Mouse (Mus musculus) midbrain, embryonic 12.5 days (tissue): ENCODE results near the gene Kcnh4. TPM values are rescaled to one million over a fixed set of nuclear protein-coding genes. Genes with fewer than 3 reads are reported as not detected.
A peak's percentile ranks its signal among the peaks of the same experiment; 100 is the strongest.

Source experiments
- ATAC-seq: fragments of 200-750 bp; cut with Nextera tagmentation; 2 replicates; pipeline ENCODE4 v1.8.0; 2017; ENCODE audit warnings: low read depth, moderate TSS enrichment, moderate library complexity; ENCODE audit not compliant: low FRiP score
- H3K27ac ChIP-seq: fragments of 300-500 bp; sonication (generic); replicated peaks from 2 replicates; pipeline ENCODE4 v1.5.1; 2016; ENCODE audit warnings: mild to moderate bottlenecking
- H3K27me3 ChIP-seq: fragments of 300-500 bp; sonication (generic); 2 replicates; pipeline ENCODE4 v1.6.1; 2016; ENCODE audit warnings: mild to moderate bottlenecking
- H3K36me3 ChIP-seq: fragments of 300-500 bp; sonication (generic); 2 replicates; pipeline ENCODE4 v1.6.1; 2016
- H3K4me1 ChIP-seq: fragments of 300-500 bp; sonication (generic); 2 replicates; pipeline ENCODE4 v1.6.1; 2016
- H3K4me2 ChIP-seq: fragments of 300-500 bp; sonication (generic); replicated peaks from 2 replicates; pipeline ENCODE4 v1.6.1; 2016; ENCODE audit warnings: mild to moderate bottlenecking, moderate library complexity
- H3K4me3 ChIP-seq: fragments of 300-500 bp; sonication (generic); 2 replicates; pipeline ENCODE4 v1.5.1; 2016; ENCODE audit warnings: mild to moderate bottlenecking
- H3K9ac ChIP-seq: fragments of 300-500 bp; sonication (generic); replicated peaks from 2 replicates; pipeline ENCODE4 v1.6.1; 2016; ENCODE audit warnings: mild to moderate bottlenecking, moderate library complexity
- H3K9me3 ChIP-seq: fragments of 300-500 bp; sonication (generic); 2 replicates; pipeline ENCODE4 v1.6.1; 2016; ENCODE audit warnings: mild to moderate bottlenecking
- WGBS: fragments of 180-500 bp; shearing (Covaris S2); methylation state at CpG from one replicate; pipeline ENCODE4 v1.1.7; 2016; 5-methylcytosine and 5-hydroxymethylcytosine counted together
- polyA plus RNA-seq: library from polyadenylated mRNA; unstranded; fragments of >200 nt; fragmentation: Nextera tagmentation; extraction: Ambion mirVana; gene quantifications from 2 replicates; pipeline ENCODE4 v1.2.1, GENCODE M21; 2016

The Kcnh4 gene
- polyA plus RNA-seq, 1 experiment from 2014 or later, result 6.1 TPM

- Histone ChIP-seq H3K9me3 (no peaks in the 10 kb centered on the region), H3K27ac (peak within 1 kb of the TSS; percentile 40; the same call in 1 of the 2 replicates), H3K36me3 (peaks cover 54% of the 10 kb centered on the region), H3K4me2 (peak within 1 kb of the TSS; percentile 75), H3K27me3 (0 out of 2 replicates have a peak, but pooled peaks cover 3% of the 10 kb centered on the region), H3K4me3 (peak within 1 kb of the TSS; percentile 97; the same call in 1 of the 2 replicates), H3K4me1 (peaks cover 36% of the 10 kb centered on the region), H3K9ac (peak within 1 kb of the TSS; percentile 52)
- WGBS, result 3% methylated on average over 38 of the region's 38 CpGs
- no peak for ATAC-seq
These were observed 45.8 kb downstream of the Kcnh4 start, which contains the start of gene Hspb9 for GRCm38 (mm10) chr11:100713735-100714533. Hspb9 (plus strand) TSS chr11:100713850.

GRCm38 (mm10) chr11:100713174-100713573 lies 46.6 kb downstream of the Kcnh4 start:
- no peak for ATAC-seq

GRCm38 (mm10) chr11:100711783-100712615 lies 47.7 kb downstream of the Kcnh4 start, which contains the start of gene Kat2a:
Kat2a (minus strand) TSS chr11:100712465.
- Histone ChIP-seq H3K9ac (peak within 1 kb of the TSS; percentile 95), H3K4me2 (peak within 1 kb of the TSS; percentile 75), H3K4me3 (peak within 1 kb of the TSS; percentile 97), H3K27ac (peak within 1 kb of the TSS; percentile 81), H3K27me3 (0 out of 2 replicates have a peak, but pooled peaks cover 3% of the 10 kb centered on the region), H3K9me3 (no peaks in the 10 kb centered on the region), H3K4me1 (peaks cover 36% of the 10 kb centered on the region), H3K36me3 (peaks cover 55% of the 10 kb centered on the region)
- WGBS, result 2% methylated on average over 48 of the region's 48 CpGs
- peak; percentile 87 for ATAC-seq

More at GRCm38 (mm10) chr11:100713174-100713573, 46.6 kb downstream of the Kcnh4 start:
- H3K27me3 ChIP-seq, result 0 out of 2 replicates have a peak, but pooled peaks cover 3% of the 10 kb centered on the region
- H3K4me2 ChIP-seq, result peak overlapping the region; percentile 41
- no peaks in the 10 kb centered on the region for H3K9me3 ChIP-seq
- H3K4me1 ChIP-seq, result peaks cover 36% of the 10 kb centered on the region
- 65% methylated on average over 4 of the region's 4 CpGs for WGBS
- peak overlapping the region; percentile 52; the same call in 1 of the 2 replicates for H3K9ac ChIP-seq
- peak overlapping the region; percentile 40; the same call in 1 of the 2 replicates for H3K27ac ChIP-seq
- no peak overlapping the region for H3K4me3 ChIP-seq
- peaks cover 54% of the 10 kb centered on the region for H3K36me3 ChIP-seq

GRCm38 (mm10) chr11:100710977-100711376 lies 48.8 kb downstream of the Kcnh4 start:
- 91% methylated on average over 4 of the region's 4 CpGs for WGBS
- H3K27ac ChIP-seq, result no peak overlapping the region
- H3K36me3 ChIP-seq, result peaks cover 55% of the 10 kb centered on the region
- 0 out of 2 replicates have a peak overlapping the region, but pooled peaks have one; percentile 75 for H3K4me2 ChIP-seq
- 0 out of 2 replicates have a peak, but pooled peaks cover 3% of the 10 kb centered on the region for H3K27me3 ChIP-seq
- no peak overlapping the region for H3K9ac ChIP-seq
- H3K9me3 ChIP-seq, result no peaks in the 10 kb centered on the region
- peaks cover 36% of the 10 kb centered on the region for H3K4me1 ChIP-seq
- ATAC-seq, result no peak
- no peak overlapping the region for H3K4me3 ChIP-seq

- Histone ChIP-seq H3K4me3 (no peak overlapping the region), H3K4me2 (no peak overlapping the region), H3K27ac (no peak overlapping the region), H3K9ac (no peak overlapping the region), H3K9me3 (no peaks in the 10 kb centered on the region), H3K36me3 (peaks cover 55% of the 10 kb centered on the region), H3K4me1 (peaks cover 36% of the 10 kb centered on the region), H3K27me3 (0 out of 2 replicates have a peak, but pooled peaks cover 3% of the 10 kb centered on the region)
- 93% methylated on average over 15 of the region's 15 CpGs for whole genome bisulfite sequencing
- ATAC-seq, result no peak
These were observed 49.2 kb downstream of the Kcnh4 start for GRCm38 (mm10) chr11:100710528-100710927.

GRCm38 (mm10) chr11:100709201-100709810 lies 50.4 kb downstream of the Kcnh4 start:
- H3K27me3 ChIP-seq, result 0 out of 2 replicates have a peak, but pooled peaks cover 2% of the 10 kb centered on the region
- no peak overlapping the region for H3K4me3 ChIP-seq
- H3K4me1 ChIP-seq, result peaks cover 29% of the 10 kb centered on the region
- no peak overlapping the region for H3K27ac ChIP-seq
- ATAC-seq, result no peak
- H3K9ac ChIP-seq, result no peak overlapping the region
- H3K4me2 ChIP-seq, result no peak overlapping the region
- peaks cover 65% of the 10 kb centered on the region for H3K36me3 ChIP-seq
- H3K9me3 ChIP-seq, result no peaks in the 10 kb centered on the region
- 94% methylated on average over 9 of the region's 9 CpGs for WGBS

GRCm38 (mm10) chr11:100705095-100705747 lies 54.5 kb downstream of the Kcnh4 start:
- ATAC-seq, result no peak
- H3K36me3 ChIP-seq, result peaks cover 60% of the 10 kb centered on the region
- H3K9me3 ChIP-seq, result no peaks in the 10 kb centered on the region

GRCm38 (mm10) chr11:100703851-100704531 lies 55.8 kb downstream of the Kcnh4 start, which contains the start of gene Dhx58:
Dhx58 (minus strand) TSS chr11:100704271.
- H3K9ac ChIP-seq, result no peak within 1 kb of the TSS
- H3K4me2 ChIP-seq, result no peak within 1 kb of the TSS
- H3K4me1 ChIP-seq, result peaks cover 4% of the 10 kb centered on the region; the same call in 1 of the 2 replicates
- WGBS, result 78% methylated on average over 7 of the region's 7 CpGs
- H3K27me3 ChIP-seq, result peaks cover 13% of the 10 kb centered on the region; the same call in 1 of the 2 replicates
- ATAC-seq, result no peak
- H3K36me3 ChIP-seq, result peaks cover 48% of the 10 kb centered on the region
- H3K27ac ChIP-seq, result no peak within 1 kb of the TSS
- no peak within 1 kb of the TSS for H3K4me3 ChIP-seq
- no peaks in the 10 kb centered on the region for H3K9me3 ChIP-seq

More at GRCm38 (mm10) chr11:100705095-100705747, 54.5 kb downstream of the Kcnh4 start:
- Histone ChIP-seq H3K27me3 (peaks cover 13% of the 10 kb centered on the region; the same call in 1 of the 2 replicates), H3K9ac (no peak overlapping the region), H3K4me3 (no peak overlapping the region), H3K4me2 (no peak overlapping the region), H3K4me1 (peaks cover 4% of the 10 kb centered on the region; the same call in 1 of the 2 replicates), H3K27ac (no peak overlapping the region)
- WGBS, result 92% methylated on average over 23 of the region's 23 CpGs

- H3K27me3 ChIP-seq, result peaks cover 13% of the 10 kb centered on the region; the same call in 1 of the 2 replicates
- no peaks in the 10 kb centered on the region for H3K9me3 ChIP-seq
- no peak for ATAC-seq
- 79% methylated on average over 11 of the region's 11 CpGs for WGBS
- H3K4me2 ChIP-seq, result no peak overlapping the region
- no peak overlapping the region for H3K27ac ChIP-seq
- no peak overlapping the region for H3K9ac ChIP-seq
- peaks cover 42% of the 10 kb centered on the region for H3K36me3 ChIP-seq
- peaks cover 4% of the 10 kb centered on the region; the same call in 1 of the 2 replicates for H3K4me1 ChIP-seq
- no peak overlapping the region for H3K4me3 ChIP-seq
These were observed 56.4 kb downstream of the Kcnh4 start for GRCm38 (mm10) chr11:100703366-100703765.

GRCm38 (mm10) chr11:100702906-100703305 lies 56.8 kb downstream of the Kcnh4 start:
- WGBS, result 46% methylated on average over 7 of the region's 7 CpGs
- no peak overlapping the region for H3K4me3 ChIP-seq
- H3K4me2 ChIP-seq, result peak overlapping the region; percentile 18; the same call in 1 of the 2 replicates

More at GRCm38 (mm10) chr11:100702906-100703305, 56.8 kb downstream of the Kcnh4 start:
- H3K4me1 ChIP-seq, result peaks cover 4% of the 10 kb centered on the region; the same call in 1 of the 2 replicates
- H3K27ac ChIP-seq, result no peak overlapping the region
- H3K36me3 ChIP-seq, result peaks cover 37% of the 10 kb centered on the region
- H3K27me3 ChIP-seq, result peaks cover 13% of the 10 kb centered on the region; the same call in 1 of the 2 replicates
- H3K9ac ChIP-seq, result no peak overlapping the region
- no peak for ATAC-seq
- no peaks in the 10 kb centered on the region for H3K9me3 ChIP-seq
